13 mouse cellular contexts compared by ENCODE assay signal in the genomic region with DNA sequence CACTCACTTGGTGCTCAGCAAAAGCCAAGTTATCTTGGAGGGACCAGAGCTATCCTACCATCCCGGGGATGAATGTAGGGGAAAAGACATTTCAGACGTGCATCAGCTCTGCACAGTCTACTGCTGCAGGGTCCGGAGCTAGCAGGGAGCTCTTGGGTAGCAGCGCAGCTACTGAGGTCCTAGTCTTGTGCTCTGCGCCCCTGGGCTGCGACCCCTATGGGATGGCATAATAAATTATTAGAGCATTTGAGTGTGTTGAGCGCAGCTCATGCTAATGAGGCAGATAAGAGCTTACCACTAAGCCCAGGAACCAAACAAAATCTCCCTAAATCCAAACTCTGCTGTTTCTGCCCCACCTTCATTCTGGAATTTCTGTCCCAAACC. TPM values are rescaled to one million over a fixed set of nuclear protein-coding genes. Genes with fewer than 3 reads are reported as not detected.
DNase-seq lines count a peak whose midpoint lies in the region; ATAC-seq lines count a peak whose summit lies in the region.
"Had no signal": no experiment of that assay in that cellular context is flagged by ENCODE, and none has a peak within 500 bp of the region (broad histone marks: within the 10 kb centered on the region; RNA-seq: fewer than 3 reads in every experiment).

No protein-coding gene starts in this region.

- no peaks in the 10 kb centered on the region for H3K36me3 ChIP-seq in forebrain, embryonic 16.5 days (ENCODE audit: control insufficient read depth, insufficient read depth)
- H3K36me3 ChIP-seq in midbrain, embryonic 11.5 days (ENCODE audit: control insufficient read depth, insufficient read depth, low read length): no peaks in the 10 kb centered on the region
- no peaks in the 10 kb centered on the region for H3K36me3 ChIP-seq in neural tube, embryonic 15.5 days

- H3K4me2 ChIP-seq in forebrain, embryonic 16.5 days (ENCODE audit: low read length): peak overlapping the region; percentile 41
- H3K4me2 ChIP-seq in midbrain, embryonic 11.5 days: peak overlapping the region; percentile 48
- peak overlapping the region; percentile 45 for H3K4me2 ChIP-seq in neural tube, embryonic 15.5 days

- 3% methylated on average over 7 of the region's 7 CpGs for WGBS in forebrain, embryonic 16.5 days
- WGBS in midbrain, embryonic 11.5 days: 7% methylated on average over 7 of the region's 7 CpGs
- 3% methylated on average over 7 of the region's 7 CpGs for WGBS in neural tube, embryonic 15.5 days

- H3K9ac ChIP-seq in forebrain, embryonic 16.5 days (replicated peaks; ENCODE audit: low read depth, low read length): peak overlapping the region; percentile 33
- H3K9ac ChIP-seq in midbrain, embryonic 11.5 days (ENCODE audit: low read length): peak overlapping the region; percentile 51
- no peak overlapping the region for H3K9ac ChIP-seq in neural tube, embryonic 15.5 days (replicated peaks)

- H3K27me3 ChIP-seq in forebrain, embryonic 16.5 days (replicated peaks; ENCODE audit: control insufficient read depth, insufficient read depth, low read length): peaks cover 6% of the 10 kb centered on the region
- H3K27me3 ChIP-seq in midbrain, embryonic 11.5 days (ENCODE audit: control insufficient read depth, insufficient read depth, low read length): peaks cover 19% of the 10 kb centered on the region
- H3K27me3 ChIP-seq in neural tube, embryonic 15.5 days (replicated peaks): peaks cover 27% of the 10 kb centered on the region

- no peak overlapping the region; the same call in 1 of the 2 replicates for H3K4me3 ChIP-seq in forebrain, embryonic 16.5 days (replicated peaks; ENCODE audit: low read length)
- H3K4me3 ChIP-seq in midbrain, embryonic 11.5 days (ENCODE audit: low read depth, low read length): peak overlapping the region; percentile 15
- H3K4me3 ChIP-seq in neural tube, embryonic 15.5 days (replicated peaks): peak overlapping the region; percentile 14; the same call in 1 of the 2 replicates

- peak; percentile 49 for DNase-seq in embryo, embryonic 10 days (ENCODE audit: low spot score)
- DNase-seq in embryo, embryonic 9.5 days (ENCODE audit: extremely low spot score): no peak
- peak; percentile 93 for DNase-seq in midbrain, embryonic 11.5 days (ENCODE audit: low spot score, missing footprints)
- no peak for DNase-seq in right cerebral cortex, postnatal 4 days
- DNase-seq in frontal cortex, postnatal 25 days (ENCODE audit: low spot score in 2 of 2): no peak
- DNase-seq in T-cell, adult 2 months (ENCODE audit: low spot score): no peak
- DNase-seq: cerebellum, postnatal 25 days; layer of hippocampus, adult 9-11 months; left cerebral cortex, postnatal 4 days; lung, adult 18-20 months had no signal

- peaks cover 19% of the 10 kb centered on the region for H3K4me1 ChIP-seq in forebrain, embryonic 16.5 days (replicated peaks; ENCODE audit: control insufficient read depth, insufficient read depth, low read length)
- H3K4me1 ChIP-seq in midbrain, embryonic 11.5 days (ENCODE audit: control insufficient read depth, insufficient read depth, low read length): peaks cover 33% of the 10 kb centered on the region
- H3K4me1 ChIP-seq in neural tube, embryonic 15.5 days: peaks cover 20% of the 10 kb centered on the region

- peak; percentile 62 for ATAC-seq in forebrain, embryonic 16.5 days
- ATAC-seq in midbrain, embryonic 11.5 days (ENCODE audit: low FRiP score): peak; percentile 57
- ATAC-seq in neural tube, embryonic 15.5 days (ENCODE audit: low FRiP score): peak; percentile 40; the same call in 1 of the 2 replicates

- H3K27ac ChIP-seq in forebrain, embryonic 16.5 days (ENCODE audit: low read length): no peak overlapping the region
- H3K27ac ChIP-seq in midbrain, embryonic 11.5 days (ENCODE audit: low read depth, low read length): peak overlapping the region; percentile 76
- H3K27ac ChIP-seq in neural tube, embryonic 15.5 days (replicated peaks): no peak overlapping the region

- no peaks in the 10 kb centered on the region for H3K9me3 ChIP-seq in forebrain, embryonic 16.5 days (ENCODE audit: control insufficient read depth, low read length)
- H3K9me3 ChIP-seq in midbrain, embryonic 11.5 days (ENCODE audit: control insufficient read depth, low read length): no peaks in the 10 kb centered on the region; the same call in 1 of the 2 replicates
- no peaks in the 10 kb centered on the region for H3K9me3 ChIP-seq in neural tube, embryonic 15.5 days (replicated peaks)

RNA-seq across cellular contexts. Expression of a gene that starts 8.2 kb away (rescaled TPM):
- 15.7 and 17.5 TPM in 2 replicates for polyA plus RNA-seq in forebrain, embryonic 16.5 days (2015; fragmentation: Nextera tagmentation; extraction: Ambion mirVana)
- 94.5 and 95.2 TPM in 2 replicates for polyA plus RNA-seq in midbrain, embryonic 11.5 days (2014; fragmentation: Nextera tagmentation; extraction: Ambion mirVana)
- 5.2 and 7.4 TPM in 2 replicates for polyA plus RNA-seq in neural tube, embryonic 15.5 days (2015; fragmentation: Nextera tagmentation; extraction: Ambion mirVana)
- polyA plus RNA-seq: heart, postnatal 0 days had no signal

RNA-seq across cellular contexts. Expression of a gene that starts 19.9 kb away (rescaled TPM):
- polyA plus RNA-seq in forebrain, embryonic 16.5 days (2015; fragmentation: Nextera tagmentation; extraction: Ambion mirVana): not detected in 2 replicates
- 0.15 TPM in 1 of 2 replicates, not detected in the other for polyA plus RNA-seq in midbrain, embryonic 11.5 days (2014; fragmentation: Nextera tagmentation; extraction: Ambion mirVana)
- 0.36 TPM in 1 of 2 replicates, not detected in the other for polyA plus RNA-seq in neural tube, embryonic 15.5 days (2015; fragmentation: Nextera tagmentation; extraction: Ambion mirVana)
- polyA plus RNA-seq: heart, postnatal 0 days had no signal

Comparison
In these comparisons a context has a peak if more than half of its experiments do, and no peak if none do; other contexts are left out.
1. DNase-seq: peak in embryo, embryonic 10 days (single experiment) and midbrain, embryonic 11.5 days (single experiment); none in embryo, embryonic 9.5 days (single experiment), right cerebral cortex, postnatal 4 days (single experiment), frontal cortex, postnatal 25 days (0 of 2) and T-cell, adult 2 months (single experiment).
2. Peak in every context shown above with its lines, with median percentiles within 50 percentile points of each other: ATAC-seq and H3K4me2 ChIP-seq.